Mouse (Mus musculus) right cerebral cortex, postnatal 14 days (tissue): ENCODE data around the gene 4930404H24Rik.

ENCODE experiments used
- DNase-seq: peaks from one replicate; pipeline ENCODE4 v3.0.0; 2022

The 4930404H24Rik gene

DNA sequence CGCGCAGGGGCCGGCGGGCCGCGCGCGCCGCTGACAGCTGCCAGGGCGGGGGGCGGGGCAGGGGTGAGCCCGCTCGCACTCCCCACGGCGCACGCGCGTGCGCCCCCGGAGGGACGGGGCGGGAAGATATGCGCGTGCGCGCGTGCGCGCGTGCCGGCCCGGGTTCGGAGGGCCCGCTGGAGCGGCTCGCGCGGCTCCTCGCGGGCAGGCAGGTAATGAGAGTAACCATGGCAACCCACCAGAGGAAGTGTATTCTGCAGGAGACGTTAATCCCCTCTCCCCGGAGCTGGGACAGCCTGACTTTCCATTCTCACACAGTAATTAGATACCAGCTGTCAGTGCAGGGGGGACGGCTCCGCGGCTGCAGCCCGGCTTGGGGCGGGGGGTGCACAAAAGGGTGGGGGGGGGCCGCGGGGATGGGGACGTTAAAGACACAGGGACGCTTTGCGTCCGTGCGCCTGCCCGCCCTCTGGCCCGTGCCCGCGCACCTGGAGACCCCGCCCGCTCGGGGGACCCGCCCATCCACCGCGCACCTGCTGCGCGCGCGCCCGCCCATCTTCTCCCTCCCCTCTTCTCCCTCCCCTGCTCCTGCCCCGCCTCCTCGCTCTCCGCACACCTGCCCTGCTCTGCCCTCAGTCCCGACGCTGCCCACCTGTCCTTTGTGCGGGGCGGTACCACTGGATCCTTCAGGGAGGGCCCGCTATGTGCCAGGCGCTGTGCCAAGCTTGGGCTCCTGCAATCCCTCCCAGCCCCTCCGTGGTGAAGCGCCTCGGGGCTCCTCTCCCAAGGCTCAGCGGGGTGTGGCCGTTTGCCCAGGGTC, at the start of gene 4930404H24Rik:
Gene 4930404H24Rik, plus strand, starts transcription at position 218 of the 820 bp plus-strand sequence.
- DNase-seq = peak; percentile 79

DNA sequence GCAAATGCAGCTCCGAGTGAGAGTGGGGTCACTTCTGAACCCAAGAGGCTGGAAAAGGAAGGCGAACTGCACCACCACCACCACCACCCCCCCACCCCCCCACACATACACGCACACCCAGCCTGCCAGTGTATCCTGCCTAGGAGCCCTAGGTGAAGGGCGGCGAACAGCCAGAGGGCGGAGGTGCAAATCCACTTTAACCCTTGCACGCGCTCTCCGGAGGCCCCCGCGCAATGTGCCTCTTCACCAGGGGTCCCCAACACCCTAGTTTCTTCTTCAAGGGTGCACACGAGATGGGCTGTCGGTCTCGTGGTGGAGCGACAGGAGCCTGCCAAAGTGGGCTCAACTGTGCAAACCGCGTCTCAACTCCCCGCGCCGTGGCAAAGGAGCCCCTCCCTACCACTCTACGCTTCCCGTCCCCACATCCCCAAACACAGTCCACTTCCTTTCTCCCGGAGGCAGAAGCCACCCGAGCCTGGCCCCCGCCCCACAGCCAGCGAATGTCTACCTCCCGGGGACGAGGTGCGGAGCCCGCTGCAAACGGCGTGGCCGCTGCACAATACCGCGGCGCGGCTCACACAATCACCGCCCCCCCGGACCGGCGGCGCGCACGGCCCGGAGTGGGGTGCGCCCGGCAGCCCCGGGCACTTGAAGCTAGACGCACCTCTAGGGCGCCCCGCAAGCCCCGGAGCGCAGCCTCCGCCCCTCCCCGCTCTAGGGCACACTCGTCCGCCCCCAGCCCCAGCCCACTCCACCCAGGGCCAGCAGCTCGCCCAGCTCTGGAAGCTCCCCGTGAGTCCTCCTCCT, 49.0 kb upstream of the 4930404H24Rik start:
- peak; percentile 46 for DNase-seq

DNA sequence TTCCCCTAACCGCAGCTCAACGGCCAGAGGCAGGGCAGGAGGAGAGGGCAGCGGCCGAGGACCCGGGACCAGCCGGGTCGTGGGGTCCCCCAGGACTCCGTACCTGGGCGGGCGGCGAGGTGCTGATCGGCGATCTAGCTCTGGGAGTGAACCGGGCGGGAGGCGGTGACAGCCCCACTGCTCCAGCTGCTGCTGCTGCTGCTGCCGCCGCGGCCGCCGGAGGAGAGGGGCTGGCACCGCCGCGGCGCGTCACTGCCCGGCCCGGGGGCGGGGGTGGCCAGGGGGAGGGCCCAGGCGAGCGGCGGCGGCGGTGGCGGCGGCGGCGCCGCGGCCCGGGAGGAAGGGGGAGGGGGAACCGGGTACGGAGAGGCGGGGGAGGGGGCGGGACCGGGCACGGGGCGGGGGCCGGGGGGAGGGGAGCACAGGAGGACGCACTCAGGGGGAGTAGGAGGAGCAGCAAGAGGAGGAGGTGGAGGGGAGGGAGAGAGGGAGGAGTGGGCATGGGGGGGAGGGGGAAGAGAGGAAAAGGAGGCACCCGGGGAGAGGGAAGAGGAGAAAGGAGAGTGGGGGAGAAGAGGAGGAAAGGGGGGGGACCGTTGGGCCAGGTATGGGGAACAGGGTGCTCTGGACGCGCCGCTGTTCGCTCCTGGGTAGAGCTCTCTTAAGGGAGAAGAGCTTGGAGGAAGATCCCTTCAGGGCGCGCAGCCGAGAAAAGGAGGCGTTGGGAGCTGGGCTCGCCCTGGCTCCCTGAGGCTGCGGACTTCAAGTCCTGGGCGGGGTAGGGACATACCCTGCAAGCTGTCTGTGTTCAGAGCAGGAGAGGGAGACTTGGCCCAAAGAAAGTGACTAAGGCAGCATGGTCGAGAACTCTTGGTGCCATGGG, 48.1 kb upstream of the 4930404H24Rik start:
- peak; percentile 63 for DNase-seq

DNA sequence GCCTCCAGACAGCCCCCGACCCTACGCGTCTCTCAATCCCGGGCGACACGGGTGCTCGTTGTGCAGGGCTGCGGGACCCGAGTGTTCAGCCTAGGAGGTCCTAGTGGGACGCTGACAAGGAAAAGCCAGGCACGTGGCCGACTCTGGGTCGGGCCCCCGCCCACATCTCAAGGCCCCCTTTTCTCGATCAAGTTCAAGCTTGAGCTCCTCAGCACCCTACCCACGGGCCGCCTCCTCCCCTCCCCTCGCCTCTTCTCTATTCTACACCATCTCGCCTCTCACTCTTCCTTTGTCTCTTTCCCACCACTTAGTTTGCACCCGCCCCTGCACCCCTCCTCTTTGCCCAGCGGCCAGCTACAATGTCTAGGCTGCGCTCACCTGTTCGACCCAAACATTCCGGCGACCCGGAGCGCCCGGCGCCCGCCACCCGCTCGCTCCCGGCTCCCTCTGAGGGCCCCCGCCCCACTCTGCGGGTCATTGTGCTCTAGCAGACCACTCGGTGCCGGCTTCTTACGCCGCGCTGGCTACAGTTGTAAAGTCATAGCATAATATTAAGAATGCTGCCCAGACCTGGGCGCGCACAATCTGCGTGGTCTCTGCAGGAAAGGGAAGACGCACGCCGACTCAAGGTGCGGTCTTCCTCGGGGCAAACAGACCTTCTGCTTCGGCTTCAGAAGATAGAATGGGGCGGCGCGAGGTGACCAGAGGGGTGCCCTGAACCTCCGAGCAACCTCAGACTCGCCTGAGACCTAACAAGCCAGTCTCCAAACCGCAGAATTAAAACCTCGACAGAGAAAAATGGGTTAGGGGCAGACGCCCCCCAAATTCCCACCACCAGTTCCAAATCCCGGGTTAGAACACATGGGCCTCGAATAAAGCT, 47.2 kb upstream of the 4930404H24Rik start:
- DNase-seq = no peak

DNA sequence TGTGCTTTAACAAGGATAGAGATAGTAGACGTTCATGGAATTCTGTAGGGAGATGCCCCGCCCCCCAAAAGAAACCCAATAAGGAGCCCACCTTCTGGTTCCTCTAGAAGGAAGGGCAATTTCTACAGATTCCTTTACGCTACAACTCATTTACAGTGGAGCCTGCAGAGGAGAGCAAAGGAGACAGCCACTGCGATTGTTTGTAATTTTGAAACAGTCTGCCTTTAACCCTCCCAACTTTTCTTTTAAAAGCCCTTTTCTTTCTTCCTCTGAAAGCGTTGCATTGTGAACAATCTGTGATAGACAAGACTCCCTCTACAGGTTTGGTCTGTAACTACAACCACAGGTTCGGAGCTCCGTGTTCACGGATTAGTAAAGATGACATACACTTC, 46.6 kb upstream of the 4930404H24Rik start:
- no peak for DNase-seq

DNA sequence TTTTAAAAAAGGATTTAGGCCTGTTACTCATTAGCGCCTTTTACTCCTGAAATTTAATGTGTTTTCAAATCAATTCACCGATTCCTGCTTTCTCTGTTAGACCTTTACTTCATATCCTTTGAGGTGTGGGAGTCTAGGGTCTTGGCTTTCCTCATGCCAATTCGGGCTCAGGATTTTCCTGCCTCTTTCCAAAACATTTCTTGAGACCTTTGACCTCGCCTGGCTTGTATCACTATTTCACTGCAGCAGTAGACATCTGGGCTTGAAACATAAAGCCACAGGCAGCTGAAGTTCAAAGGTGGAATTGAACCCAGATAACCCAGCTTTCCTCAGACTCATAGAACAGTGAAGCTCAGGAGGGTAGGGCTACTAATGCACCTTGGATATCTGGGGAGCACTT, 46.1 kb upstream of the 4930404H24Rik start:
- no peak for DNase-seq

DNA sequence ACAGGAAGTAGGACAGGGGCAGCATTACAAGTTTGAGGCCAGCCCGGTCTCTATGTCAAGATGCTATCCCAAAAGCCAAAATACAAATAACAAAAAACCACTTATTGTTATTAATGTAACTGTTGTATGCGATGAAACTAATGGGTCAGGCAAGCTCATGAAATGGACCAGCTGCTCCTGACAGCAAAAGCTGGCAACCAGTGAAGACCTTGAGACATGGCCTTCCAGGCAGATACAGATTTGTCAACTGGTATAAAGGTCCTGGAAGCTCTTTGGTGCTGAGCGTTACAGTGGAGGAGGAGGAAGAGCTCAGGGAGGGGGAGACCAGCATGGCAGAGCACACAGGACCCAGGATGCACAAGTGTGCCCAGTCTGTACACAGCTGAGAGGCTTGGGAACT, 44.9 kb upstream of the 4930404H24Rik start:
- no peak for DNase-seq

DNA sequence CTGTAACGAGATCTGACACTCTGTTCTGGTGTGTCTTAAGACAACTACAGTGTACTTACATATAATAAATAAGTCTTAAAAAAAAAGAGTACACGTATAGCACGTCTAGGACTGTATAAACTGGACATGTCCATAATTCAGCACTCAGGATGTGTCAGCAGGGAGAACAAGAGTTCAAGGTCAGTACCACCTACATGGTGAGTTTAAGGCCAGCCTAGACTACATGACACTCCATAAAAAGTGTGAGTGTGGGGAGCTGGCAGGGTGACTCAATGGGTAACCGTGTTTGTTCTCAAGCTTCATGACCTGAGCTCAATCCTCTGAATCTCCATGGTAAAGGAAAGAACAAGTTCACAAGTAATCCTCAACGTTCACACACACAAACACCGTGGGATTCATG, 44.1 kb upstream of the 4930404H24Rik start:
- no peak for DNase-seq

DNA sequence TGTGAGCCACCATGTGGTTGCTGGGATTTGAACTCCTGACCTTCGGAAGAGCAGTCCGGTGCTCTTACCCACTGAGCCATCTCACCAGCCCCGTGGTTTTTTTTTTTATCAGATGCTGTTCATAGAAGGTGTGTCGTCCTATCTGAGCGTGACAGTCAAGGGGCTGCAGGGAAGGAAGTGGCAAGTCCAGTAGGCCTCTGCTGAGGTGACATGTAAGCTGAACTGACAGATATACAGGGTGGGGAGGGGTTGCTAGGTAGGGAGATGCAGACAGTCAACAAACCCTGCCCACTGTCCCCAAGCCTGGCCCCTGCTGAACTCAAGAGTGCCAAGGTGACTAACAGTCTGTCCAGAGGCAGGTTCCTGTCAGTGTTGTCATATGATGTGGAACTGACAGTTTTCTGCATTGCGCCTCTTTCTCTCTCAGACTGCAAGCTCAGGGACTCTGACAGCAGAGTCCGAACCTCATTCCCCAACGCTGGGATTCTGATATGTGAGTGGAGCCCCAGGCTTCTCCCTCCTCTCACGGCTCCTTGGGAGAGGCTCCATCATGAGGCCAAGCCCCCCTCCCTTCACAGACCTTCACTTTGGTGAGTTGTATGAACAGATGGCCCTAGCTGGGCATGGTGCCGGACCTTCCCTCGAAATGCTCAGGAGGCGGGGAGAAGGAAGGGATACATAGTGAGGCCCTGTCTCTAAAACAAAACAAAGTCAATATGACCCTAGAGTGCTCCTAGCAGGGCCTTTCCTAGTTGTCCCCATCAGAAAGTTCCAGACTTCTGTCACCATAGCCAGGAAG, 38.4 kb upstream of the 4930404H24Rik start:
- no peak for DNase-seq

DNA sequence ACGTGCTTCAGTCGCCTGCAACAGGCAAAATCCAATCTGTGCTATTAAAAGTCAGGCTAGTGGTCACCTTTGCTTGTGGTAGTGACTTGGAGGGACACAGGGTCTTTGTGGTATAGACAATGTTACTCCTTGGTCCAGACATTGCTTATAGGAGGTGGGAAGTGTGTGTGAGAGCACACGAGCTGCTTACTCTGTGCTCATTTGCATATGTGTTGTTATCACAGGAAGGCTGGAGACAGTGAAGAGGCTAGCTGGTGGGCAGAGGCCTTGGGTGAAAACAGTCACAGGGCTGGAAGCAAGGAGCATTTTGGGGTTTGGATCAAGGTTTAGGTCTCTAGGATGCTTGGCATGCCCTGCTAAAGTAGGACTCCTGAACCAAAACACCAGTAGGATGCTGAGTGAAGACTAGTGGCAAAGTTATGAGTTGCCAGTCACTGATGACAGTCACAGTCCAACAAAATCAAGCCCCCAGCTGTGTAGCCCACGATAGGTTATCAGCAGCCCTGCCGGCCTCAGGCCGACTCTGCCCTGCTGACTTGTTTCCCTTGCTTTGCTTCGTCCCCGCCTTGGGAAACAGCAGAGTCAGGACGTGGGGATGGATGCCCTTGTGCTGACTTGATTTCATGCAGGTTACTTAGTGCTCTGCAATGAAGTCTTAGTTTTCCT, 37.6 kb upstream of the 4930404H24Rik start:
- DNase-seq = no peak

DNA sequence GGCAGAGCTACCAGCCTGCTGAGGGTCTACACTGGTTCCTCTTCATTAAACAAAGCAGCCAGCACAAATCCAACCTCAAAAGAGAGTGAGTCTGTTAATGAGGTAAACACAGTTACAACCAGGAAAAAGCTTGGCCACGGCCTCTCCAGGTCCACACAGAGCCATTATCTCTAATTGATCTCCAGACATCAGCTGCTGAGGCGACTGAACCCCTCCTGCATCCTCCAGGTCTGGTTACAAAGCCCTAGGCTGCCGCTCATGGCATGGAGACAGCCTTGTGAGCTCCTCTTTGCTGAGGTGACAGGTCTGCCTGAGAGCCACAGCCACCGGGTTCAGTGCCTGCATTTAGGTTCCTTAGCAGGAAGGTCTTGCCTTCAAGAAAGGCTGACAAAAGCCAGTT, 35.1 kb upstream of the 4930404H24Rik start:
- DNase-seq = no peak

DNA sequence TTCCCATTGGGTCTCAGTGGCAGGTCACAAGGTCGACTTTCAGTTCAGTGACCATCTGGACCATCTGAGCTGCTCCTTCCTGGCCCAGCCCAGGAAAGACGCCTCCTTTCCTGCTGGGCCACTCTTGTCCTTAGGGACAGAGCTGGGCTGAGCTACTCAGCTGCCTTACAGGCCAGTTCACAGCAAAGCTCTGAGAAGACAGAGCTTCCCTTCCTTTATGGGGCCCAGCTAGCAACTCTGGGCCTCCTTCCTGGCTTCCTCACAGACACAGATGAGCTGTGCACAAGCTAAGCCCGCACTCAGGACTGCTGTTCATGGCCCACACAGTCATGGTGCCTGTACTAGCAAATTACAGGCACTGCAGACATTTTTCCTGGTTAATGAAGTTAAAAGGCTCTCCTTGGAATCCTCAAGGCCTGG, 34.6 kb upstream of the 4930404H24Rik start:
- no peak for DNase-seq

DNA sequence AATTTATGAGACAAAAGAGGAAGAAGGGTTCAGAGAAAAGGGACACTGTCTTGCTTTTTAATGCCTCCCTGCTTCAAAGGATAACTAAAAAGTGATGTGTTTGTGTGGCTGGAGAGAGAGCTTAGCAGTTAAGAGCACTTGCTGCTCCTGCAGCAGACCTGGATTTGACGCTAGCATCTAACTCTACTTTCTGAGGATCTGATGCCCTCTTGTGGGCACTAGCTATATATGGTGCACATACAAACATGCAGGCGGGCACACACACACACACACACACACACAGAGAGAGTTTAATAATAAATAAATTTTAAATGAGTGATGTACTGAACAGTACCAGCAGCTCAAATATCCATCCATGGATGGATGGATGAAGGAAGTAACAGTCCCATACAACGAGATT, 29.3 kb upstream of the 4930404H24Rik start:
- no peak for DNase-seq

DNA sequence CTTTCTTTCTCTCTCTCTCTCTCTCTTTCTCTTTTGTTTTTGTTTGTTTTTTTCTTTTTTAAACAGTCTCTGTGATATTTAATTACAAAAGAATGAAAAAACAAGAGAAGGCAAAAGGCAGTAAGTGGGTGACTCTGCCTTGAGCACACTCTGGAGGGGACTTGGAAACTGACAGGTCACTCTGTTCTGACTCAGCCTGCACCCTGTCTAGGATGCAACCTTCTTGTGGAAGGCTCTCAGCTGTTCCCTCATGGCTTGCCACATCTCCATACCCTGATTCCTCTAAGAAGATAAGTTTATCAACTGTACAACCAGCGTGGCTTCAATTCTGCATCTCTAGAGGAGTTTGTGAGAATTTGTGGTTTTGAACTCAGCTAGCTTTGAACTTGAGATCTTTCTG, 25.2 kb upstream of the 4930404H24Rik start:
- no peak for DNase-seq

DNA sequence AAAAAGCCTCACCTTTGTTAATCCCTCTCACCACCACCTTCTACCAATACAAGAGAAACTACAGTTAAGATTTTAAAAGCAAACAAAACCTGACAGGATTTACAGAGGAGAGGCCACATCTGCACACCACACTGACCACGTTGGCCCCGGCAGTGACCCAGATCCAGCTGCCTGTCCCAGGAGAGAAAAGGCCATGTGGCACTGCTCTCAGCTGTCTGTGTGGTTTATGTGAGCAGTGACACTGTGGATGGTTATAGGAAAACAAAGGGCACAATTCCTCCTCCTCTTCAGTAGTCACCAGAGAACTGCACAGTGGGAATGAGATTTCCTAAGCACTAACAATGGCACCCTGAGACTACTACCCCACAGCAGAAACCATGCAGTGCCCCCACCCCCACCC, 23.3 kb upstream of the 4930404H24Rik start:
- no peak for DNase-seq

DNA sequence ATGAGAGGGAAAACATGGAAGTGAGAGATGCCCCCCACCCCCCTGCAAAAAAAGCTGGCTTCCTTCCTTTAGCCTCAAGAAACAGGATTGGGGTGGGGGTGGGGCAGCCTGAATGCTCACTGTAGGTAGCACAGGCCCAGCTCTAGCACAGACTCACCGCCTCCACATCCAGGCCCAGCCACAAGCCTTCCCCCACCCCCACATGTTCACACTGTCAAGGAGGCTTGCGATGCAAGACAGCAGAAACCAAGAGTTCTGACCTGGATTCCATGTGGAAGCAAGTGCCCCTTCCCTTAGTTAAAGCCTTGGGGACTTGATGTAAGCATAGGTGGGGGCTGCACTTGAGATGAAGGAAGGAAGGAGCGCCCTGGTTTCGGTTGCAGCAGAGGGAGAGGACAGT, 22.8 kb upstream of the 4930404H24Rik start:
- no peak for DNase-seq

DNA sequence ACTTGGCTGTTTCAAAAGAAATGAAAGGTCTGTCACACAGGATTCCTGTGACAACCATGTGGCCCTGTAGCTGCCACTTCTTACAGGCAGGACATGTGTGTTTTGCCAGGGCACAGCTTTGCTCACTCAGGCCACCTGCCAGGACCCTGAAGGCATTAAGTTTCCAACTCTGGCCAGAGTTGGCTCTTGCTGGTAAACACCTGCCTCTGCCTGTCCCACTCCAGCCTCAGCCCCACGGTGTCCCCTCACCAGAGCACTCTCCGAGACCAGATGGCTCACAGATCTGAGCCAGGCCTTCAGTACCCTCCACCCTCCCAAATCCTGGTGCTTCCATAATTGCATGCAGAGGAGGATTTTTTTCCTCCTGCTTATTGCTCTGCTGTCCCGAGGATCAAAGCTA, 21.6 kb upstream of the 4930404H24Rik start:
- no peak for DNase-seq

DNA sequence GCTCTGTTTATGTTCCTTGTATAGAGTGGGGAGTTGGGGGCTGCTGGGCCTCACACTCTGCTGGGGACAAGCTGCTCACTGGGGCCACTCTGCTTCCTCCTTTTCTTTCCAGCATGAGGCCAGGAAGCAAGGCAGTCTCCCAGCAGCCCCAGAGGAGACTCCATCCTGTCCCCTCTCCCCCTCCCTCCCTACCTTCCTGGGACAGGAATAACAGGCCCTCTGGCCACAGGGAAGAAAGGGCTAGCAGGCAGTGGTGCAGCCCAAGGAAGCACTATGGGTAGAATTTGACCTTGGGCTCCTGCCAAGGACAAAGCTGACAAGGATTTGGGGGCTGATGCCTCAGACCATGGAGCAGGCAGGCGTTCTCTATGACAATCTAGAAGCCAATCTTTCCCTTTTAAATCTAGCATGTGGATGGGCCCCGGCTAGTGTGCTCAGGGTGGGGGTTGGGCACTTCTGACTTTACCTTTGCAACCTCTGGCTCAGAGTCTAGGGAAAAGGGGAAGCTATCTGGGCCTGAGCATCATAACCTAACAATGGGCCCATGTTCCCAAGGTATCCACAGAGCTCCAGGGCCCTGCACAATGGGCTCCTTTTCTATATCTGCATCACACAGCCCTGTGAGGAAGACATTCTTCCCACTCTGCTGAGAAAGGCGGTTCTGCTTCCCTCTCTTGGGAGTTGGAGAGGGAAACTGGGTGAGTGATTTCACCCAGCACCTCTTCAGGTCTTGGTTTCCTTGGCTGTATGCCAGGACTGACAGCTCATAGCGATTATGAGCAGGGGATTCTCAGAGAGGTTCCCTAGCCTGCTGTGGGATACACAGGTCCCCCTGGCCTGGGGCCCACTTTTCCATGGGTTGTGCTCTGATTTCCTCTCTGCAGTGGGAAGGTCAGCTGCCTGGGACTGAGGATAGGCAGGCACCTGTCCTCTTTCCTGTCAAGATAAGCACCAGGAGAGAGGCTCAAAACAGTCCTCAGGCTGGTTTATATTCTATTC, 17.2 kb upstream of the 4930404H24Rik start:
- DNase-seq = no peak

DNA sequence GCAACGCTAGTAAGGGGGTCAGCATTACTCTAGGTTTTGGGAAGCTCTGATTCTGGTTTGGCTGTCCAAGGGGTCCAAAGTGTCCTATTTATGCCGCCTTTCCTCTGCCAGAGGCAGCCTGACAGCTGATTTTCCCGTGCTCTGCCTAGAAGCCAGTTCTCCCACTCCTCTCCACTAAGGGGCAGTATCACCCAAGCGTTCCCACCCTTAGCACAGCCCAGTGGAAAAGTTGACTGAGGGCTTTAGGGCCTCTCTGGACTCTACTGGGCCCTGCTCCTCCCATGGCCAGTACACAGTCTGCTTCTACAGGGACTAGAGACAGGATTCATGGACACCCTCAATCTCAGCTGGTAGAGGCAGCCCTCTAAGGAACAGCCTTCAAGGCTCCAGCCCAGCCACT, 14.0 kb upstream of the 4930404H24Rik start:
- DNase-seq = peak; percentile 67
